Mouse (Mus musculus) midbrain, postnatal 0 days (tissue): Measurements from ENCODE around the gene Erbb2. TPM values are rescaled to one million over a fixed set of nuclear protein-coding genes. Genes with fewer than 3 reads are reported as not detected.
A peak's percentile ranks its signal among the peaks of the same experiment; 100 is the strongest.
"Not testable (repeated sequence)": the region's sequence is repeated elsewhere in the genome, so short reads cannot be mapped to it uniquely, and the experiment has no call there.

Experiments used
- ATAC-seq: fragments of 200-750 bp; cut with Nextera tagmentation; 2 replicates; pipeline ENCODE4 v1.8.0; 2017; ENCODE audit warnings: moderate number of reproducible peaks, mild to moderate bottlenecking, moderate TSS enrichment, moderate library complexity; ENCODE audit not compliant: low FRiP score
- DNase-seq: peaks from one replicate; pipeline ENCODE4 v3.0.0-alpha.2; 2015; ENCODE audit warnings: low spot score
- H3K27ac ChIP-seq: fragments of 300-500 bp; sonication (generic); 2 replicates; pipeline ENCODE4 v1.5.1; 2014; ENCODE audit warnings: low read depth, mild to moderate bottlenecking, low read length, mixed read lengths
- H3K27me3 ChIP-seq: fragments of 300-500 bp; sonication (generic); 2 replicates; pipeline ENCODE4 v1.6.1; 2014; ENCODE audit warnings: low read length, control low read depth, mixed read lengths; ENCODE audit not compliant: insufficient read depth
- H3K36me3 ChIP-seq: fragments of 300-500 bp; sonication (generic); 2 replicates; pipeline ENCODE4 v1.6.1; 2014; ENCODE audit warnings: low read length, control low read depth, mixed read lengths; ENCODE audit not compliant: insufficient read depth
- H3K4me1 ChIP-seq: fragments of 300-500 bp; sonication (generic); 2 replicates; pipeline ENCODE4 v1.6.1; 2014; ENCODE audit warnings: mild to moderate bottlenecking, control low read depth, antibody characterized with exemption, low read length, mixed read lengths; ENCODE audit not compliant: insufficient read depth
- H3K4me2 ChIP-seq: fragments of 300-500 bp; sonication (generic); 2 replicates; pipeline ENCODE4 v1.6.1; 2014; ENCODE audit warnings: low read depth, mild to moderate bottlenecking, low read length, mixed read lengths; ENCODE audit not compliant: poor library complexity, severe bottlenecking
- H3K4me3 ChIP-seq: fragments of 300-500 bp; sonication (generic); 2 replicates; pipeline ENCODE4 v1.5.1; 2014; ENCODE audit warnings: low read depth, mild to moderate bottlenecking, low read length, moderate library complexity
- H3K9ac ChIP-seq: fragments of 300-500 bp; sonication (generic); replicated peaks from 2 replicates; pipeline ENCODE4 v1.6.1; 2014; ENCODE audit warnings: mild to moderate bottlenecking, low read length, moderate library complexity, mixed read lengths; ENCODE audit not compliant: poor library complexity, severe bottlenecking
- H3K9me3 ChIP-seq: fragments of 300-500 bp; sonication (generic); 2 replicates; pipeline ENCODE4 v1.6.1; 2016; ENCODE audit warnings: low read length, control low read depth
- CTCF ChIP-seq: IDR thresholded peaks from 2 replicates; pipeline ENCODE4 v1.5.1; 2016; ENCODE audit warnings: antibody characterized with exemption, mild to moderate bottlenecking
- WGBS: fragments of 180-500 bp; shearing (Covaris S2); extraction: QIAGEN DNeasy Blood & Tissue Kit; methylation state at CpG from one replicate; pipeline ENCODE4 v1.1.7; 2014; 5-methylcytosine and 5-hydroxymethylcytosine counted together
- polyA plus RNA-seq: library from polyadenylated mRNA; unstranded; fragments of >200 nt; fragmentation: Nextera tagmentation; extraction: Ambion mirVana; gene quantifications from 2 replicates; pipeline ENCODE4 v1.2.1, GENCODE M21; 2015
- total RNA-seq: library from RNA; depleted of rRNA; stranded (reverse); fragments of >200 nt; gene quantifications from 2 replicates; pipeline ENCODE4 v1.2.3, GENCODE M21; 2014

Erbb2 gene
- total and polyA plus RNA-seq, 2 experiments from 2014 or later: 3.9 to 9.4 TPM

DNA sequence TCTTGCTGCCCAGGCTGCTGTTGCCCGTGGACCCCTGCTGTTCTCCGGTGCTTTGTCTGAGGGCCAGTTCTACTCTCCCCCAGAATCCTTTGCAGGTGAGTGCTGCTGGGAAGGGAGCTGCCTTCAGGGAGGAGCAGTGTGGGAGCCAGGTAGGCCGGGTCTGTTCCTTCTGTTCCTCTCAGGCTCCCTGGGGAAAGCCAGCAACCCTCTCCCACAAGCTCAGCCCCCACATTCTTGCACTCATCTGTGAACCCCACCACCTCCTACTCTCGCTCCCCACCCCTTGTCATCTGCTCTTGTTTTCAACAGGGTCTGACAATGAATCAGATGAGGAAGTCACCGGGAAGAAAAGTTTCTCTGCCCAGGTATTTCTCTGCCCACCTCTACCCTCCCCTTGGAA is 35.5 kb upstream of the Erbb2 start:
- Histone ChIP-seq H3K27ac (no peak overlapping the region), H3K27me3 (no peaks in the 10 kb centered on the region), H3K9me3 (no peaks in the 10 kb centered on the region), H3K4me1 (no peaks in the 10 kb centered on the region), H3K4me2 (no peak overlapping the region), H3K36me3 (peaks cover 60% of the 10 kb centered on the region), H3K9ac (no peak overlapping the region), H3K4me3 (no peak overlapping the region)
- no peak for TF ChIP-seq CTCF
- WGBS: 73% methylated on average over 5 of the region's 5 CpGs
- DNase-seq (no peak), ATAC-seq (no peak)

GRCm38 (mm10) chr11:98377787-98378186 is 34.5 kb upstream of the Erbb2 start:
- H3K4me3 ChIP-seq: no peak overlapping the region
- DNase-seq (no peak), ATAC-seq (no peak)
- no peaks in the 10 kb centered on the region for H3K27me3 ChIP-seq
- no peak for TF ChIP-seq CTCF
- no peak overlapping the region for H3K4me2 ChIP-seq
- no peak overlapping the region for H3K9ac ChIP-seq
- WGBS: 87% methylated on average over 11 of the region's 11 CpGs
- no peaks in the 10 kb centered on the region for H3K4me1 ChIP-seq
- H3K36me3 ChIP-seq: peaks cover 60% of the 10 kb centered on the region
- no peak overlapping the region for H3K27ac ChIP-seq
- no peaks in the 10 kb centered on the region for H3K9me3 ChIP-seq

DNA sequence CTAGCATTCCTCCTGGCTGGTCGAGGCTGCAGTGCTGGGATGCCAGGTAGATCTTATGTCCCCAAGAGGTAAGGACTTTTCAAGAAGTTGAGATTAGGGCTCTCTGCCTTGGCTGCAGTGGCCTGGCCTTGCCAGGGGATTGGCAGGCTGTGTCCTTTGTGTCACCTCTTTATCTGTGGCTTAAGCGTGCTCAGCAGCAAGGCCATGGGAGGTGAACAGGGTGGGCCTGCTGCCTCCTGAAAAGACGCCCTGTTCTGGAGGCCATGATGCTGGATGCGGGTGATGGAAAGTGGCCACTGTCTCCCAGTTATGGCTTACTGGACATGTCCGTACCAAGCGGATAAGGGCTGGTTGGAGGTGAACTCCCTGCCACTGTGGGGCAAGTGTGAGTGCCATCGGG is 32.9 kb upstream of the Erbb2 start:
- Histone ChIP-seq H3K4me2 (no peak overlapping the region), H3K27ac (no peak overlapping the region), H3K4me1 (no peaks in the 10 kb centered on the region), H3K9ac (no peak overlapping the region), H3K4me3 (no peak overlapping the region), H3K36me3 (peaks cover 57% of the 10 kb centered on the region), H3K27me3 (no peaks in the 10 kb centered on the region), H3K9me3 (no peaks in the 10 kb centered on the region)
- no peak for ATAC-seq
- no peak for TF ChIP-seq CTCF
- DNase-seq: no peak
- WGBS: 88% methylated on average over 7 of the region's 7 CpGs

- TF ChIP-seq CTCF: no peak
- WGBS: 67% methylated on average over 6 of the region's 6 CpGs
- H3K36me3 ChIP-seq: peaks cover 50% of the 10 kb centered on the region
Measured at GRCm38 (mm10) chr11:98380106-98380505, 32.2 kb upstream of the Erbb2 start.

DNA sequence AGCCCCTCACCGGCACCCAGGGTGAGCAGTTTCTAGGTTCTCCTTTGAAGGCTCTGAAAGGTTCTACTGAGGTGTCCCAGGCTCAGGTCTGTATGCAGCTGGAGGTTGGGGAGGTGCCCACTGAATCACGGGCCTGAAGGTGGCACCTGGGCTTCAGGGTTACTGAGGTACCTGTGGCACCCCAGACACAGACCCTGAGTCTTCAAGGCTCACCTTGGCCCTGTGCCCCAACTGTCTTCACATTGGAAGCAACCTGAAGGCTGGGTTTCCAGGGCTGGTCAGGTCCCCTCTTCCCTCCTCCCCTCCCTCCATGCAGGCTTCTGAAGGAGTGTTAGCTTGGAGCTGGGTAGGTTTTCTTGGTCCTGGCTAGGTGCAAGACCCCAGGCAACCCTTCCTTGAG is 30.6 kb upstream of the Erbb2 start:
- no peaks in the 10 kb centered on the region for H3K4me1 ChIP-seq
- peaks cover 40% of the 10 kb centered on the region for H3K36me3 ChIP-seq
- no peak overlapping the region for H3K27ac ChIP-seq
- TF ChIP-seq CTCF: no peak
- no peak overlapping the region for H3K4me3 ChIP-seq
- H3K4me2 ChIP-seq: no peak overlapping the region
- WGBS: 96% methylated on average over 2 of the region's 2 CpGs
- DNase-seq (no peak), ATAC-seq (no peak)
- H3K9ac ChIP-seq: no peak overlapping the region
- H3K9me3 ChIP-seq: no peaks in the 10 kb centered on the region
- H3K27me3 ChIP-seq: 0 out of 2 replicates have a peak, but pooled peaks cover 4% of the 10 kb centered on the region

More at GRCm38 (mm10) chr11:98380106-98380505, 32.2 kb upstream of the Erbb2 start:
- peak; percentile 91 for DNase-seq
- H3K4me3 ChIP-seq: no peak overlapping the region
- ATAC-seq: no peak; the same call in 1 of the 2 replicates
- H3K4me2 ChIP-seq: no peak overlapping the region
- H3K9me3 ChIP-seq: no peaks in the 10 kb centered on the region
- H3K27me3 ChIP-seq: no peaks in the 10 kb centered on the region
- H3K27ac ChIP-seq: no peak overlapping the region
- H3K9ac ChIP-seq: no peak overlapping the region
- no peaks in the 10 kb centered on the region for H3K4me1 ChIP-seq

GRCm38 (mm10) chr11:98382405-98382804 is 29.9 kb upstream of the Erbb2 start:
- WGBS: 49% methylated on average over 2 of the region's 2 CpGs
- H3K27ac ChIP-seq, DNase-seq: not testable (repeated sequence)

More at GRCm38 (mm10) chr11:98382405-98382804, 29.9 kb upstream of the Erbb2 start:
- H3K4me3 ChIP-seq, ATAC-seq, H3K4me2 ChIP-seq, H3K27me3 ChIP-seq, H3K9me3 ChIP-seq, H3K4me1 ChIP-seq, H3K9ac ChIP-seq: not testable (repeated sequence)
- H3K36me3 ChIP-seq: peaks cover 33% of the 10 kb centered on the region
